Mouse (Mus musculus): ENCODE data around the gene Taf13. TPM values are rescaled to one million over a fixed set of nuclear protein-coding genes. Genes with fewer than 3 reads are reported as not detected.

The Taf13 gene
- 0.35 and 0.38 TPM in 2 replicates for polyA plus RNA-seq (2012)

DNA sequence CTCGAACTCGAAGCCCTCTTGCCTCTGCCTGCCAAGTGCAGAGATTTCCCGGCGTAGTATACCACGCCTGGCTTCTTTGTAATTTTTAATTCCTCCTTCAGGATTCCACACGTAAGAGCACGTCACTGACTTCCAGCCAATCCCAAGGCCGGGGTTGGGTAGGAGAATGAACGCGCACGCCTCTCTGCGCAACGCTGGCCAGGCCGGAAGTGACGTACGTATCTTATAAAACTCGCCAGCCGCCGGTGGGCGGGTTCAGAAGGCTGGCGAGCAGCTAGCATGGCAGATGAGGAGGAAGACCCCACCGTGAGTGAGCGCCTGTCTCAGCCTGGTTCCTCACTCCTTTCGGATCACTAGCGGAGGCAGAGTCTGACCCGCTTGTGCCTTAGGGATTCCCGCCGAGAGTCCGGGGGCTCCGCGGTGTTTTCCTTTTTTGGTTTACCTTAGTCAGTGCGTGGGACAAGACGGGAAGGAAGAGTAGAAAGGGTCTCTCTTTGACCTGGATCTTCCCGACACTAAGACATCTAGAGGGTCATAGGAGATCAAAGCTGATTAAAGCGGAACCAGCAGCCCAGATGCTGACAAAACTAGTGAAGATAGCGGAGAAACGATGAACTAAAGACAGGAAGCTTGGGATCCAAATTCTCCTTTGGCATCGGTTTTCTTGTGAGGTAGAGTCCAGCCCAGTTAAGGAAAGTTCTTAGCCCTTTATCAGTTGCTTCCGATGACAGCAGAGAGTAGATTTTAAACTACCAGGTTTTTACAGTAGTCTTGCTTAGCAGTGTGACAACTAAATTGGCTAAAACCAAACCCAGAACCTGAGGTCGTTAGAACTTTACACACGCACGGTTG is at the start of gene Taf13:
Gene Taf13 (plus strand): TSS at position 256 of the 852 bp plus-strand sequence.
- TF ChIP-seq GATA1 (IDR thresholded peaks at IDR 0.05; ENCODE audit: low read length): no peak

DNA sequence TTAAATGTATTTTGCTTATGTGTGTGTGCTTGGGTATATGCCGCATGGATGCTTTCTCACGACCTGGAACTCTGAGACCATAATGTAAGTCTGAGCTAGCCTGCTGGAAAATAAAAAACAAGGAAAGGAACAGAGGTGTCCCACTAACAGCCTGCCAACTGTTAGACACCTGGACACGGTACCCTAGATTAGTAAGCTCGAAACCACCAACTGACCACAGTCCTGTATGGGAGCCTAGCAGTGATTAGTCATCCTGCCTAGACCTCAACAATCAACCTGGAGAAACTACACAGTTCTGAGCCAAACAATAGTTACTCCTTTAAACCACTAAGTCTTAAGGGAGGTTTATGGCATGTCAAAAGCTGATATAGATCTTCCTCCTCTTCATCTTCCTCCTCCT is 48.1 kb upstream of the Taf13 start:
- no peak for TF ChIP-seq GATA1 (IDR thresholded peaks at IDR 0.05; ENCODE audit: low read length)

GRCm38 (mm10) chr3:108528489-108528888 is 43.0 kb upstream of the Taf13 start:
- TF ChIP-seq GATA1 (IDR thresholded peaks at IDR 0.05; ENCODE audit: low read length): no peak

DNA sequence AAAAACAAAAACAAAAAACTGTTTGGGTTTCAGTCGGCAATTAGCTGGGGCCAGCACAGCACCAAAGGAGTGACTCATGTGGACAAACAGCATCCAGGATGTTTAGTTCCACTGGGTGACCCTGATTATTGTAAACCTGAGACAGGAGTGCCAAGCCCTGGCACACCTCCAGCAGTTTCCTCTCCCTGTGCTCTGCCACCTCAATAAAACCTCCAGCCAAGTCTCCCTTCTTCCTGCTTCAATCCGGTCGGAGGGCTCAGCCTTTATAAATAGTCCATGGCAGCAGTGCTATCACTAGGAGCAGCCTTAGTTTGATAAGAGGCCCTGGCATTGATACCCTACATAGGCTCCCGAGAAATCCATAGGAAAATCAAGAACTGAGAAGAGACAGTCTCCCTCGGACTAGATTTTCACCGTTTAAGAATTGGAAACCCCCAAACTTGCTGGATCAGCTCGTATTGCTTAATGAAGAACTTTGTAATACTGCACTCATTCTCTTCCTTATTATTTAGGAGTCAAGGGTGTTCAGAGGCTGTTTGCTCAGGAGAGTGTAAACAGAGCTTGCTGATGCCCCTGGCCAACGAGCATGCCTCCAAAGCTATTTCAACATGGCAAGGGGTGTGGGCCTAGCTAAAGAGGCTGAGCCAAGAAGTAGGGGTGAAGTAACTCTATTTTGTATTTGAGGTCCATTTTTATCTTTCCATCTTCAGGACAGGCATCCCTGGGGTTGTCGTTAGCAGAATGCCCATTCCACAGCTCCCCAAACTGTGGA is 38.2 kb upstream of the Taf13 start:
- no peak for TF ChIP-seq GATA1 (IDR thresholded peaks at IDR 0.05; ENCODE audit: low read length)

- no peak for TF ChIP-seq GATA1 (IDR thresholded peaks at IDR 0.05; ENCODE audit: low read length)
Measured at GRCm38 (mm10) chr3:108533951-108534350, 37.5 kb upstream of the Taf13 start, which contains the start of gene 1700013F07Rik. TSS of gene 1700013F07Rik (plus strand) at chr3:108534150.

GRCm38 (mm10) chr3:108535896-108536516 is 35.5 kb upstream of the Taf13 start:
- no peak for TF ChIP-seq GATA1 (IDR thresholded peaks at IDR 0.05; ENCODE audit: low read length)

DNA sequence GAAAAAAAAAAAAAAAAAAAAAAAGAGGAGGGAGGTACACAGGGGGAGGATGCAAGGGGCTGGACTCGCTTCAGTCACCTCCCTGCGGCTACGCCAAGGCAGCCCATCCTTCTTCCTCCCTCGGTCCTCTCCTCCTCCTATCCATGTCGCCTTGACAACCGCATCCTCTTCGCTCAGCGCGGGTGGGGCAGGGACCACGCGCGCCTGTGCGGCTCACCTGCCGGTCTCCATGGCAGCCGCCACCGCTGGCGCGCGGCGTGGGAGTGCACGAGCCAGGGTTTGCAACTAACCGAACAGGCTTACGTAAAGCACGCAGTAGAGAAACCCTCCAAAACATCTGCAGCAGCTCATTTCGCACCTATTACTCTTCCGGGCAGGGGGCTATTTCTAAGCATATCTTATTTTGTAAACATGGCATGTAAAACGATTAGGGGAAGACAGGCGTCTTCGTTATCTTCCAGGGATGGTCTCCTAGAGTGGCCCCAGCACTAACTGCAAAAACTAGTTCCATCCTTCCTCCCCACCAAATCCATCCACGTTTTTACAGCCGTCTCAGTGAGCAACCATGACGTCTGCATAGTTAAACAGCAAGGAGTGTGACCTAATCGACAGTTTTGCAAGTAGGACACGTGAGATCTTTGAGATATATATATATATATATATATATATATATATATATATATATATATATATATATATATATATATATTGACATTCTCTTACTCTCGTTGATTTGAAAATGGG is 34.8 kb upstream of the Taf13 start, which contains the start of gene 5330417C22Rik:
Gene 5330417C22Rik (minus strand): TSS at position 20 of the 744 bp plus-strand sequence.
- no peak for TF ChIP-seq GATA1 (IDR thresholded peaks at IDR 0.05; ENCODE audit: low read length)

DNA sequence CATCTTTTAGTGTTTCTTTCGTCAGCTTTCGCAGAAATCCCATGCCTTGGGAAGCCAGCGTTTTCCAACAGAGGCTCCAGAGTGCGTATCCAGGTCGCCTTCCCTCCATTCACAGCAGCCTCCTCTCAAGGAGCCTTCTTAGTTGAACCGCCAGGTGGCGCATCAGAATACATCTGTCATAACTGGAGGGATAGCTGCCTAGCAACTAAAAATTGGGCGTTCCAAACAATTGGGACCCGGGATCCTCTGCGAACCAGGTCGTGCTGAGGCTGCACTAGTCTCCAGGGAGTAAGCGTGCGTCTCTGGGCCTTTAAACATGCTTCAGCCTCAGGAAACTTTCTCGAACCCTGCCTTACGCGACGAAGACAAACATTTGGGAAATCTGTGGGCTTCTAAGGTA is 34.2 kb upstream of the Taf13 start:
- TF ChIP-seq GATA1 (IDR thresholded peaks at IDR 0.05; ENCODE audit: low read length): no peak

DNA sequence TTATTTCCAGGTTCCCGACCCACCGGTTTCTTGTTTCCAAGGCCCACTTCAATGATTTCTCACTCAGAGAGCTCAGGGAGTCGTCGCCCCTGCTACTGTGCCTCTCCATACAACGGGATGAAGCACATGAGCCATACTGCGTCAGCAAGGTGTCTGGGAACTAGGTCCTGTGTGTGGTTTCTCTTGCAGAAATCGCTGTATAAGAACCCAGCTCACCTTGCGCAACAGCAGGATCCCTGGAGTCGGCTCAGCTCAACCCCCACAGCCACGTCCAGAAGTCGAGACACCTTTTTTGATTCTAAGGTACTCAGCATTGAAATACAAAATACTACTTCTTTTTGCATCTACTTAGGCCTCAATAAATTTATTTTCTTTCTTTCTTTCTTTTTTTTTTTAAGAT is 29.2 kb upstream of the Taf13 start:
- TF ChIP-seq GATA1 (IDR thresholded peaks at IDR 0.05; ENCODE audit: low read length): no peak

DNA sequence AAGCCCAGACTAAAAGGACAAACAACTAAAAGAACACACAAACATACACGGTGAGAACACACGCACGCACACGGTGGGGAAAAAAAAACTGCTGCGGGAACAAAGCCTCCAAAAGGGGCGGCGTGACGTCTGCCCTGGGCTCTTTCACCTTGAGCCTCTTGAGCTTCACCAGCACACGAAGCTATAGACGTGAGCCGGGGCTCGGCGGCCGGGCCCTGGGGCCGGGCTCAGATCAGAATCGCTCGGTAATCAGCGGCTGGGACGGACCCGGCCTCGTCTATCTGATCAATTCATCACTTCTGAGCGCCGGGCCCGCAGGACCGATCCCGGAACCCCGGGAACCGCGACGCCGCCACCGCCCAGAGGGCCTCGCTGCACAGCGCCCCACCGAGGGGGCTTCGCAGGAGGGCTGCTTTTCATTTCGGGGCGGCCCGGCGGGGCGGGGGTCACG is 17.4 kb upstream of the Taf13 start:
- TF ChIP-seq GATA1 (IDR thresholded peaks at IDR 0.05; ENCODE audit: low read length): no peak

DNA sequence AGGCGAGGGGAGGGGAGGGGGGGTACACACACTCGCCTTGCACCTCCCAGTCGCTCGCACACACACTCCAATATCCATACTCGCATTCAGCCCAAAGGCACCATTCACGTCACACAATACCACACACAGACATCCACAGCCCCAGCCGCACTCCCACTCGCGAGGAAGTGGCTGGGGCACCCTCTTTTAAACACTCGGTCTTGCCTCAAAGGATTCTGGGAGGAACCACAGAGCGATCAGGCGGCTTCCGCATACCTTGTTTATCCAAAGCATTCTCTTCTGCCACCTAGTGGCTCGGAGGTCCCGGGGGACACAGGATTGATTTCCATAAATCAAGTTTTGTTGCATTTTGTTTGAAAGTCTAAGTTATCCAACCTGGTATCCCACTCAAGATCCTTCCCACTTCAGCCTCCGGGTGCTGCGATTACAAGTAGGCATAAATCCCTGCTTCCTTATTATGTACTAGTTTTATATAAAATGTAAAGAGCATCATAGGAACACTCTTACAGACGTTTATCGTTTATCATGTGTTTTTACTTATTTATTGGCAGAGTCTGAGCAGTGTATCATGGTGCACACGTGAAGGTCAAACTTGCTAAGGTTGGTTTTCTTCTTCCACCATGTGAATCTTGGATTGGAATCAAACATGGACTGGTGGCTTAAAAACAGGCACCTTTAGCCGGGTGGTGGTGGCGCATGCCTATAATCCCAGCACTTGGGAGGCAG is 16.7 kb upstream of the Taf13 start:
- TF ChIP-seq GATA1 (IDR thresholded peaks at IDR 0.05; ENCODE audit: low read length): no peak

GRCm38 (mm10) chr3:108557888-108558287 is 13.6 kb upstream of the Taf13 start:
- no peak for TF ChIP-seq GATA1 (IDR thresholded peaks at IDR 0.05; ENCODE audit: low read length)

DNA sequence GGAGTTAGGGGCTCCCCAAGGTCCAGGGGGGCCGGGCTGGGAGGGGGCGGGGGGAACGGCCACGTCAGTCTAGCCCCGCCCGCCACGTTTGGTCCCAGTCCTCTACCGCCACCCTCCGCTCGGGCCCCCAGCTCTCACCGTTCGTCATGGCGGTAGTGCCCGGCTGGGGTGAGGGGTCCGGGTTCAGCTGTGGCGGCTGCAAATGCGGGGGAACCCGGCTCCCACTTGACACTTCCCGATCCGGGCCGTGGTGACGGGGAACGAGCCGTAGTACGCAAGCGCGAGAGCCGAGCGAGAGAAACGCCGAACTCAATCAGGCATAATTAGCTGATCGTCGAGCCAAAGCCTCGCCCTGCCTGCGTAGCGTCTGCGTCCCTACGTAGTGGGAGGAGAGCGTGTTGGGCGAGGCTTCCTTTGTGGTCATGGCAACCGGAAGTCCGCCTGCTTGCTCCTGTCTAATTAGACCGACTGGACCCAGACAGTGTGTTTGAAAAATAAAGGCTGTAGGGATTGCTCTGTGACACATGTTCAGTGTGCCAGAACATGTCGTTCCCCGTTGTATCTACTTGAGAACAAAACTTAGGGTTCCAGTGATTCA is 9.3 kb upstream of the Taf13 start, which contains the start of gene Tmem167b:
Gene Tmem167b (minus strand): TSS at position 334 of the 598 bp plus-strand sequence.
- TF ChIP-seq GATA1 (IDR thresholded peaks at IDR 0.05; ENCODE audit: low read length): no peak

DNA sequence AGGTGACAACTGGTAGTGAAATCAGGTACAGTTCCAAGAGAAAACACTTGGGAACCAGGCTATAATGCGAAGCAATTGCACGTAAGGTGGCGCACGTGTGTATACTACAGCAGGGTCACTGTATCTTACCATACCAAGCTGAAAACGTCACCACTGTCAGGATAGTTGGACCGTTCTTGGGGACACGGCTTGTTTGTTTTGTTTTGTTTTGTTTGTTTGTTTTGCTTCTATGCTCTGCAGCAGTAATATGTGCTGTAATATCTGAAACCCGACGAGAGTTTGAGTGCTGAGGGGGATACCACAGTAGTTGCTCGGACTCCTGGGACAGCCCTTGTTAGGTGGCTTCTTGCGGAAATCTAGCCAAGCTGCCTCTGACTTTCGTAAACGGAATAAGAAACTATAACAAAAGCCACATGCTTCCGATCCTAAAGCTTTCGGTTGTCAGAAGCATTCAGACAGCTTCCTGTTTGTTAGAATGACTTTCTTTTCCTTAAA is 8.7 kb upstream of the Taf13 start:
- TF ChIP-seq GATA1 (IDR thresholded peaks at IDR 0.05; ENCODE audit: low read length): no peak
